Mouse (Mus musculus) midbrain, embryonic 16.5 days (tissue): Measurements from ENCODE around the gene Gas2l1. TPM values are rescaled to one million over a fixed set of nuclear protein-coding genes. Genes with fewer than 3 reads are reported as not detected.

Source experiments
- ATAC-seq: fragments of 200-750 bp; cut with Nextera tagmentation; 2 replicates; pipeline ENCODE4 v1.8.0; 2017; ENCODE audit warnings: moderate TSS enrichment
- H3K27ac ChIP-seq: fragments of 300-500 bp; sonication (generic); 2 replicates; pipeline ENCODE4 v1.5.1; 2014; ENCODE audit warnings: mild to moderate bottlenecking, low read length, mixed read lengths
- H3K27me3 ChIP-seq: fragments of 300-500 bp; sonication (generic); 2 replicates; pipeline ENCODE4 v1.6.1; 2014; ENCODE audit warnings: low read depth, low read length, mixed read lengths; ENCODE audit not compliant: control insufficient read depth, insufficient read depth
- H3K36me3 ChIP-seq: fragments of 300-500 bp; sonication (generic); 2 replicates; pipeline ENCODE4 v1.6.1; 2014; ENCODE audit warnings: mild to moderate bottlenecking, low read length, moderate library complexity, mixed read lengths; ENCODE audit not compliant: control insufficient read depth, insufficient read depth
- H3K4me1 ChIP-seq: fragments of 300-500 bp; sonication (generic); 2 replicates; pipeline ENCODE4 v1.6.1; 2014; ENCODE audit warnings: mild to moderate bottlenecking, low read length, mixed read lengths; ENCODE audit not compliant: control insufficient read depth, insufficient read depth
- H3K4me2 ChIP-seq: fragments of 300-500 bp; sonication (generic); 2 replicates; pipeline ENCODE4 v1.6.1; 2014; ENCODE audit warnings: mild to moderate bottlenecking, low read length, mixed read lengths
- H3K4me3 ChIP-seq: fragments of 300-500 bp; sonication (generic); 2 replicates; pipeline ENCODE4 v1.5.1; 2014; ENCODE audit warnings: low read depth, mild to moderate bottlenecking, low read length, moderate library complexity, mixed read lengths
- H3K9ac ChIP-seq: fragments of 300-500 bp; sonication (generic); 2 replicates; pipeline ENCODE4 v1.6.1; 2014; ENCODE audit warnings: low read depth, low read length, mixed read lengths
- H3K9me3 ChIP-seq: fragments of 300-500 bp; sonication (generic); replicated peaks from 2 replicates; pipeline ENCODE4 v1.6.1; 2014; ENCODE audit warnings: mild to moderate bottlenecking, low read length, mixed read lengths; ENCODE audit not compliant: control insufficient read depth, poor library complexity, severe bottlenecking
- WGBS: fragments of 180-500 bp; shearing (Covaris S2); extraction: QIAGEN DNeasy Blood & Tissue Kit; methylation state at CpG from one replicate; pipeline ENCODE4 v1.1.7; 2014; 5-methylcytosine and 5-hydroxymethylcytosine counted together
- polyA plus RNA-seq: library from polyadenylated mRNA; unstranded; fragments of >200 nt; fragmentation: Nextera tagmentation; extraction: Ambion mirVana; gene quantifications from 2 replicates; pipeline ENCODE4 v1.2.1, GENCODE M21; 2015

Gas2l1 gene
- polyA plus RNA-seq, 1 experiment from 2014 or later: 19.5 TPM

DNA sequence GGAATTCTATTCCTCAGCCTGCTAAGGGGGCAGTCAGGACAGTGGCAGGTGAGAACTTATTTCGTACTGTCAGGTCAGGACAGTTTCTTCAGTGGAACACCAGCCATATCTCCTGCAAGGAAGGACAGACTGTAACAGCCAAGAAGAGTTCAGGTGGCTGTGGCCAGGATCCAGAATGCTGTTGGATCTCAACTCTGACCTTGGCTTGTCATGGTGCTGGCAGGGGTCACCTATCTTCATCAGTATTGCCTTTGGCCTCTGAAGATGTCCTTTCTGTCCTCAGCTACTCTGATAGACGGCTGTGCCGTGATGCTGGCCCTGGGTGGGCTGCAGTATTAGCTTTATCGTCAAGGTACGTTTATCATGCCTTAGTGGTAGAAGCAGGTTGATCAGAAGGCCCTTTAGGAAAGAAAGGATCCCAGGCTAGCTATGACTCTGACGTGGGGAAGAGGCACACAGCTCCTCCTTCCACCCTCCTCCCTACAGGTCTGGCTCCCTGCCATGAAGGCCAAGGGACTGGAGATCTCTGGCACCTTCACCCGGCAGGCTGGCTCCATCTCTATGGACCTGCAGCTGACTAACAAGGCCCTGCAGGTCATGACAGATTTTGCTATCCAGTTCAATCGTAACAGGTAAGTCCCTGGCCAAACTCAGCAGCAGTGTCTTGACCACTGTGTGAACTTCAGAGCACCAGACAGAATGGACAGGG is 27.8 kb downstream of the Gas2l1 start:
- Histone ChIP-seq H3K4me1 (no peaks in the 10 kb centered on the region), H3K4me2 (no peak overlapping the region), H3K36me3 (peaks cover 53% of the 10 kb centered on the region), H3K9ac (no peak overlapping the region), H3K9me3 (no peaks in the 10 kb centered on the region), H3K4me3 (no peak overlapping the region), H3K27me3 (no peaks in the 10 kb centered on the region), H3K27ac (no peak overlapping the region)
- ATAC-seq: no peak
- WGBS: 85% methylated on average over 8 of the region's 8 CpGs

DNA sequence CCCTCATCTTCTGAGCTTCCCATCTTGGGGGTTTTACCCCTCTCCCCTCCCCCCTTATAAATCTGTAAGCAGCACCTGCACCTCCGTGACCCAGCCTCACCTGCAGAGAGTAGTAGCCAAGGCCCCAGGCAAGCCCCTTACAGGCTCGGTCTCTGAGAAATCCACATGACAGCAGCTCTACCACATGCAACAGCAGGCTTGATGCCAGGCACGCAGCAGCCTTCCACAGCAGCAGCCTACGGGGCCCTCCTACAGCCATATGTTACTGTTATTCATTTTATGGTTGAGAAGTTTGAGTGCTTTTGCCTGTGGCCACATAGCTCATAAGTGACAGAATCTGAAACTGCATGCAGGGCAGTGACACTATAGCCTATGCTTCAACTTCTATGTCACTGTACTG is 29.7 kb downstream of the Gas2l1 start:
- H3K4me2 ChIP-seq: no peak overlapping the region
- H3K4me1 ChIP-seq: no peaks in the 10 kb centered on the region
- no peak overlapping the region for H3K9ac ChIP-seq
- no peak overlapping the region for H3K27ac ChIP-seq
- no peak for ATAC-seq
- WGBS: 96% methylated on average over 4 of the region's 4 CpGs
- no peak overlapping the region for H3K4me3 ChIP-seq
- no peaks in the 10 kb centered on the region for H3K27me3 ChIP-seq
- H3K36me3 ChIP-seq: peaks cover 61% of the 10 kb centered on the region
- H3K9me3 ChIP-seq: no peaks in the 10 kb centered on the region

DNA sequence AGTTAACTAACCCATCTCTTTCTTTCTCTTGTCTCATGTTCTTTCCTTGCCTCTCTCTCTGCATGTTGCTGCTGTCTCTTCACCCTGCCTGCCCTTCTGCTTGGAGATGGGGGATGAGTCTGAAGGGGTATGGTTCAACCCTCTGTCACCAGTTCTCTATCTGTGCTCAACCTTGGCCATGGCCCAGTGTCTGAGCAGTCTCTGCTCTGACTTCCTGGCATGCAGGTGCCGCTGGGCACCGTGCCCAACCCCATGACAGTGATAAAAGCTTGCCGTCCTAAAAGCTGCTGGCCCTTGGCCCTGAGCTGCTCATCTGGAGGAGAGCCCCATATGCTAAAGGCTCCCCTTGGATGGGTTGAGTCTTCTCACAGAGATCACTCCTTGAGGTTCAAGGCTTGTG is 32.0 kb downstream of the Gas2l1 start:
- Histone ChIP-seq H3K4me1 (no peaks in the 10 kb centered on the region), H3K27me3 (no peaks in the 10 kb centered on the region), H3K4me2 (no peak overlapping the region), H3K9me3 (no peaks in the 10 kb centered on the region), H3K36me3 (peaks cover 66% of the 10 kb centered on the region), H3K9ac (no peak overlapping the region), H3K27ac (no peak overlapping the region), H3K4me3 (no peak overlapping the region)
- 92% methylated on average over 3 of the region's 3 CpGs for WGBS
- ATAC-seq: no peak

DNA sequence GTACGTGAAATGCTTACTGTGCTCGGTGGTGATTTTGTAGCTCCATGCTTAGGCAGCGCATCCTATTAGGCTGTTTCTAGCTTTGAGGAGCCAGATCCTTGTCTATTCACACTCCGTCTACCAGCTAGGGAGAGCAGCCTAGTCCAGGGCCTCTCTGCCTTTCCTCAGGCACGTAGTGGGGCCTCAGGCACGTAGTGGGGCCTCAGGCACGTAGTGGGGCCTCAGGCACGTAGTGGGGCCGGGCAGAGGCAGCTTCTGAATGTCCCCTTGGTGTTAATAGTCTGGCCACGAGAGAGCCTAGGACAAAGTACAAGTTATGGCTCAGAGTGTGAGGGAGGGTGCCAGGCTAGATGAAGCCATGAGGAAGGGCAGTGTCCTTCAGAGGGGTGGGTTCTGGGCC is 32.4 kb downstream of the Gas2l1 start:
- Histone ChIP-seq H3K27me3 (no peaks in the 10 kb centered on the region), H3K4me1 (no peaks in the 10 kb centered on the region), H3K9me3 (no peaks in the 10 kb centered on the region), H3K4me2 (no peak overlapping the region), H3K36me3 (peaks cover 70% of the 10 kb centered on the region), H3K27ac (no peak overlapping the region), H3K4me3 (no peak overlapping the region), H3K9ac (no peak overlapping the region)
- no peak for ATAC-seq
- WGBS: 95% methylated on average over 10 of the region's 10 CpGs

DNA sequence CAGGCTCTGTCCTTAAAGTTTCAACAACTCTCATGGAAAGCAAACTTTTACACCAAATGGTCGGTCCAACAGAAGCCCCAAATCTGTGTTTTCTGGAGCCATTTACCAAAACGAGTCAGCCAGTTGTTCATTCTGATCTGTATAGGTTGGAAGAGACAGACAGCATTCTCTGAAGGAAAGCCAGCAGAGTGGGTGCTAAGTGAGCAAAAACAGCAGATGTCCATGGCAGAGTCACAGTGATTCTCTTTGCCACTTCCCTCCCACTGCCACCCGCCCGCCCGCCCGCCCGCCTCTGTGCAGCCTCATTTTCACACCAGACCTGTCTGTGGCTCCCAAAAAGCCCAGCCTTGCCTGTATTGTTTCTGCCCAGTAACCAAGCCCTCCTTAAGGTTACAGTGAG is 36.9 kb downstream of the Gas2l1 start:
- WGBS: 98% methylated on average over 7 of the region's 7 CpGs
- no peak overlapping the region for H3K4me3 ChIP-seq
- no peaks in the 10 kb centered on the region for H3K27me3 ChIP-seq
- peaks cover 66% of the 10 kb centered on the region for H3K36me3 ChIP-seq
- H3K9me3 ChIP-seq: no peaks in the 10 kb centered on the region
- no peak overlapping the region for H3K27ac ChIP-seq
- ATAC-seq: no peak
- no peaks in the 10 kb centered on the region for H3K4me1 ChIP-seq
- H3K4me2 ChIP-seq: no peak overlapping the region
- no peak overlapping the region for H3K9ac ChIP-seq

DNA sequence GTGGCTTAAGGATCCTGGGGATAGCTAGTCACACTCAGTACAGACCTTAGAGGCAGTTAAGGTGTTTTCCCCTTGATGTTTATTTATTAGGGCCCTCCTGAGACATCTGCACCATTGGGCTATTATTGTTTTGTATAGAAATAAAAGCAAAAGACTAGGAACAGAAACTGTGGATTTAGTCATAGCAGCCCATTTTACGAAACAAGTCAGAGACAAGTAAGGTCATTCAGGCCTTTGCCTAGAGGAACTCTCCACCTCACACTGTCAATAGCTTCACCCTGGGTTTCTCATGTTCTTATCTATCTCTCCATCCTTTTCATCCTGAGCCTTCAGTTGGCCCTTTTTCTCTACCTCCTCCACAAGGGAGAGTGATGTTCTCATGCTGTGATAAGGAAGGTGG is 40.0 kb downstream of the Gas2l1 start:
- H3K9me3 ChIP-seq: no peaks in the 10 kb centered on the region
- H3K27ac ChIP-seq: no peak overlapping the region
- WGBS: 100% methylated on average over 1 of the region's 1 CpGs
- H3K4me1 ChIP-seq: no peaks in the 10 kb centered on the region
- H3K4me2 ChIP-seq: no peak overlapping the region
- no peaks in the 10 kb centered on the region for H3K27me3 ChIP-seq
- H3K4me3 ChIP-seq: no peak overlapping the region
- H3K9ac ChIP-seq: no peak overlapping the region
- H3K36me3 ChIP-seq: peaks cover 55% of the 10 kb centered on the region
- ATAC-seq: no peak

DNA sequence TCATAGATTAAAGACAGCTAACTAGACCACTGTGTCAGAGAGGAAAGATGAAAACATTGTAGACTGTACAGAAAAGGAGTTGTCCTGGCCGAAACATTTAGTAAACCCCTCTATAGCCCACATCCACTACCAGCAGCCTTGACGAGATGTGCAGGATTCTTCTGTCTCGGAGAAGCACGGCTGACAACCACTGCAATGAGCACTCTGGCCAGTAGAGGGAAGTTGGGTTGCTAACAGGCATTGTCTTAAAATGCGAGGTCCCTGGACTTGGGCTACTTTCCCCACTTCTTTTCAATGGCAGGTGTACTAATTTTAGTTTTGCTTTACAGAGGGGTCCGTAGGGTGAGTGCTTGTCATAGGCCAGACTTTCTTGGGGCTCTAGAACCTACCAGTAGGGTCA is 47.6 kb downstream of the Gas2l1 start:
- Histone ChIP-seq H3K9me3 (no peaks in the 10 kb centered on the region), H3K36me3 (peaks cover 48% of the 10 kb centered on the region), H3K27me3 (no peaks in the 10 kb centered on the region), H3K9ac (no peak overlapping the region), H3K27ac (no peak overlapping the region), H3K4me3 (no peak overlapping the region), H3K4me1 (no peaks in the 10 kb centered on the region), H3K4me2 (no peak overlapping the region)
- no peak for ATAC-seq
- WGBS: 71% methylated on average over 6 of the region's 6 CpGs

DNA sequence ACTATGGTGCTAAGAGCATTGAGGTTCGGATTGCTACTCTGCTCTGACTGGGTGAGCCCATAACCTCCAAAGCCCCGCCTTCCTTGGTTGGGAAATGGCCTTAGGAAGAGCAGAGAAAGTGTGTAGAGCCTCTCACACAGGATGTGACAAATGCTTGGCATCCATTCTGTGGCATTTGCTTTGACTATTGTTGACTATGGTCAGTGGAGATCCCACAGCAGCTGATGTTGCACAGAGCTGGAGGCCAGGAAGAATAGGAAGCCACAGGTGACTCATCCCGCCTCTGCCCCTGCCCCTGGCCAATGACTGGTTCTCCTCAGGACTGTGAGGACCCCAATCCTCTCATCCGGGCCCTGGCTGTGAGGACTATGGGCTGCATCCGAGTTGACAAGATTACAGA is 48.8 kb downstream of the Gas2l1 start:
- WGBS: 95% methylated on average over 5 of the region's 5 CpGs
- H3K36me3 ChIP-seq: peaks cover 48% of the 10 kb centered on the region

DNA sequence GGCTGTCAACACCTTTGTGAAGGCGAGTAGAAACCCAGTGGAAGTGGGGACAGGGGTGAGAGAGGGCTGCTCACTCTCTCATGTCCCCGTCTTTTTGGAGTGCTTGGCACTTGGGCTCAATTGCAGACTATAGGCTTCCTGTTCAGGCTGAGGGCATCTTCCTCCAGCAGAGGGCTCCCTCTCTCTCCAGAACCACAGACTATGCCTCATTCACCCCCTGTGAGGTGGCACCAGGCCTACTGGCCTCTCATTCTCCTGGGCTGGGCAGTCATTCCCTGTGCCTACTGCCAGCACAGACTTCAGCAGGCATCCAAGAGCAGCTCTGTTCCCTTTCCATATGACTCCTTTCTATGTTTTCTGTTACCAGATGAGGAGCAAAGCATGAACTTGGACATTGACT is 49.4 kb downstream of the Gas2l1 start:
- 43% methylated on average over 2 of the region's 2 CpGs for WGBS
- Histone ChIP-seq H3K9ac (no peak overlapping the region), H3K4me2 (no peak overlapping the region), H3K36me3 (peaks cover 47% of the 10 kb centered on the region), H3K4me1 (no peaks in the 10 kb centered on the region), H3K9me3 (no peaks in the 10 kb centered on the region), H3K4me3 (no peak overlapping the region), H3K27ac (no peak overlapping the region), H3K27me3 (no peaks in the 10 kb centered on the region)
- ATAC-seq: no peak

More for the DNA sequence above, 48.8 kb downstream of the Gas2l1 start:
- H3K4me1 ChIP-seq: no peaks in the 10 kb centered on the region
- no peak overlapping the region for H3K27ac ChIP-seq
- no peaks in the 10 kb centered on the region for H3K9me3 ChIP-seq
- no peak overlapping the region for H3K4me2 ChIP-seq
- ATAC-seq: no peak
- H3K9ac ChIP-seq: no peak overlapping the region
- no peak overlapping the region for H3K4me3 ChIP-seq
- H3K27me3 ChIP-seq: no peaks in the 10 kb centered on the region
